Mouse (Mus musculus) Patski (cell line): ENCODE measurements around the gene Zfp366. TPM values are rescaled to one million over a fixed set of nuclear protein-coding genes. Genes with fewer than 3 reads are reported as not detected.
A peak's percentile ranks its signal among the peaks of the same experiment; 100 is the strongest.

Source experiments
- ATAC-seq: fragments of 100-300 bp; one replicate; pipeline ENCODE4 v1.8.0; 2021
- CTCF ChIA-PET: fragments of 350-600 bp; sonication (Branson Sonifier 250); formaldehyde crosslinking; loops from one replicate; lab custom pipeline; 2022; ENCODE audit warnings: inconsistent platforms; lab: Charles Lee
- POLR2A ChIA-PET: fragments of 350-600 bp; sonication (Branson Sonifier 250); formaldehyde crosslinking; loops from one replicate; lab custom pipeline; 2022; ENCODE audit warnings: antibody characterized with exemption, inconsistent platforms; lab: Charles Lee
- DNase-seq: peaks from one replicate; pipeline ENCODE4 v3.0.0-alpha.2; 2011; ENCODE audit warnings: low read depth, low spot score
- H3K27me3 ChIP-seq: fragments of 371-371 bp; one replicate; pipeline ENCODE4 v1.5.1; 2021
- CTCF ChIP-seq: fragments of 100-300 bp; IDR thresholded peaks from one replicate; pipeline ENCODE4 v1.5.1; 2021
- in situ Hi-C: fragments of 300-500 bp; cut with MboI; formaldehyde crosslinking; loops from 3 replicates; pipeline ENCODE4 v1.11.1; 2018; ENCODE audit warnings: low pct_unique_long_range_greater_than_20kb, mixed read lengths
- polyA plus RNA-seq: library from polyadenylated mRNA; unstranded; gene quantifications from one replicate; pipeline ENCODE4 v1.2.3, GENCODE M21; 2021

Gene Zfp366
- polyA plus RNA-seq: 0.01 TPM

- ATAC-seq: no peak
- POLR2A ChIA-PET: no interaction called here
These were observed at the start of gene Zfp366 for GRCm38 (mm10) chr13:99184155-99184886. TSS of gene Zfp366 (plus strand) at chr13:99184823.

GRCm38 (mm10) chr13:99138351-99139255, 46.0 kb upstream of the Zfp366 start:
- no peak for DNase-seq
- ChIA-PET CTCF (interaction anchor here (0.7 to 1.7 kb wide), 4 partner anchors 9 to 138 kb away, joined by 3 to 4 read pairs (median 4); no protein-coding TSS in a partner anchor), POLR2A (interaction anchor here (0.6 to 1.0 kb wide), 2 partner anchors 9 to 137 kb away, joined by 3 to 8 read pairs; no protein-coding TSS in a partner anchor)
- no peaks in the 10 kb centered on the region for H3K27me3 ChIP-seq
- TF ChIP-seq CTCF: no peak
- ATAC-seq: no peak
- in situ Hi-C loops: no loop called here

More at GRCm38 (mm10) chr13:99184155-99184886, at the start of gene Zfp366:
- TF ChIP-seq CTCF: no peak
- no peak for DNase-seq
- CTCF ChIA-PET: no interaction called here
- H3K27me3 ChIP-seq: no peaks in the 10 kb centered on the region
- in situ Hi-C loops: no loop called here

- no peak for ATAC-seq
- TF ChIP-seq CTCF: no peak
- DNase-seq: no peak
- ChIA-PET POLR2A (no interaction called here), CTCF (interaction anchor here (1.4 kb wide), 1 partner anchor 8 kb away, joined by 4 read pairs; no protein-coding TSS in a partner anchor)
- H3K27me3 ChIP-seq: no peaks in the 10 kb centered on the region
- in situ Hi-C loops: no loop called here
These were observed 38.2 kb upstream of the Zfp366 start for GRCm38 (mm10) chr13:99146355-99146871.

GRCm38 (mm10) chr13:99147645-99148111, 36.9 kb upstream of the Zfp366 start:
- DNase-seq: no peak
- POLR2A ChIA-PET: interaction anchor here (0.6 kb wide), 1 partner anchor 195 kb away, joined by 5 read pairs; no protein-coding TSS in a partner anchor
- H3K27me3 ChIP-seq: no peaks in the 10 kb centered on the region
- CTCF ChIA-PET: interaction anchor here (1.1 to 1.4 kb wide), 2 partner anchors 9 to 36 kb away, joined by 3 to 4 read pairs; no protein-coding TSS in a partner anchor
- TF ChIP-seq CTCF: no peak
- ATAC-seq: no peak
- in situ Hi-C loops: no loop called here

- DNase-seq: no peak
- no peak for TF ChIP-seq CTCF
- ATAC-seq: no peak
- ChIA-PET POLR2A (interaction anchor here (0.5 kb wide), 2 partner anchors 240 to 1253 kb away, joined by 3 to 5 read pairs; no protein-coding TSS in a partner anchor), CTCF (no interaction called here)
- no peaks in the 10 kb centered on the region for H3K27me3 ChIP-seq
- in situ Hi-C loops: loop anchor here (25.0 kb wide), 1 partner anchor 688 kb away; no protein-coding TSS in a partner anchor
These were observed 34.9 kb upstream of the Zfp366 start for GRCm38 (mm10) chr13:99149551-99150305.

GRCm38 (mm10) chr13:99150626-99151025, 34.0 kb upstream of the Zfp366 start:
- ATAC-seq (no peak), DNase-seq (no peak)
- ChIA-PET CTCF (no interaction called here), POLR2A (no interaction called here)
- H3K27me3 ChIP-seq: no peaks in the 10 kb centered on the region
- in situ Hi-C loops: loop anchor here (25.0 kb wide), 1 partner anchor 687 kb away; no protein-coding TSS in a partner anchor
- TF ChIP-seq CTCF: no peak

GRCm38 (mm10) chr13:99151121-99151520, 33.5 kb upstream of the Zfp366 start:
- no peak for TF ChIP-seq CTCF
- in situ Hi-C loops: loop anchor here (25.0 kb wide), 1 partner anchor 686 kb away; no protein-coding TSS in a partner anchor
- CTCF ChIA-PET: no interaction called here
- H3K27me3 ChIP-seq: no peaks in the 10 kb centered on the region
- DNase-seq (no peak), ATAC-seq (no peak)
- POLR2A ChIA-PET: no interaction called here

GRCm38 (mm10) chr13:99152305-99152930, 32.2 kb upstream of the Zfp366 start:
- no peak for TF ChIP-seq CTCF
- H3K27me3 ChIP-seq: no peaks in the 10 kb centered on the region
- ATAC-seq (peak; percentile 70), DNase-seq (peak; percentile 88)
- POLR2A ChIA-PET: no interaction called here
- in situ Hi-C loops: loop anchor here (25.0 kb wide), 1 partner anchor 685 kb away; no protein-coding TSS in a partner anchor
- CTCF ChIA-PET: interaction anchor here (1.2 to 1.6 kb wide), 2 partner anchors 14 kb away, joined by 3 to 4 read pairs; no protein-coding TSS in a partner anchor

GRCm38 (mm10) chr13:99157709-99158108, 26.9 kb upstream of the Zfp366 start:
- no peak for TF ChIP-seq CTCF
- no peak for ATAC-seq
- DNase-seq: no peak
- no peaks in the 10 kb centered on the region for H3K27me3 ChIP-seq
- POLR2A ChIA-PET: no interaction called here
- in situ Hi-C loops: loop anchor here (25.0 kb wide), 1 partner anchor 680 kb away; no protein-coding TSS in a partner anchor
- CTCF ChIA-PET: no interaction called here
